Mouse (Mus musculus): ENCODE results near the gene Usf2.
"Not testable (repeated sequence)": the region's sequence is repeated elsewhere in the genome, so short reads cannot be mapped to it uniquely, and the experiment has no call there.

GRCm38 (mm10) chr7:30942365-30942764 lies 14.2 kb downstream of the Usf2 start:
- not testable (repeated sequence) for TF ChIP-seq POLR2A, CTCF (IDR thresholded peaks at IDR 0.05; ENCODE audit: extremely low read depth, insufficient read depth, low read length)
